Mouse (Mus musculus): ENCODE results near the gene Krtap29-1.

- TF ChIP-seq CTCF (IDR thresholded peaks at IDR 0.05; ENCODE audit: low read depth, low read length), result no peak
- no peak for TF ChIP-seq POLR2AphosphoS5 (IDR thresholded peaks at IDR 0.05; ENCODE audit: insufficient replicate concordance, low read depth, low read length)
- no peak for TF ChIP-seq GATA1 (IDR thresholded peaks at IDR 0.05; ENCODE audit: borderline replicate concordance, low read length)
- no peak for TF ChIP-seq TAL1 (conservative IDR thresholded peaks at IDR 0.05; ENCODE audit: low read depth, low read length)
- TF ChIP-seq GATA2 (IDR thresholded peaks at IDR 0.05; ENCODE audit: borderline replicate concordance, low read depth, low read length), result no peak
These were observed 4.6 kb upstream of the Krtap29-1 start for GRCm38 (mm10) chr11:99983442-99983841.

Measured in G1E (cell line).